Mouse (Mus musculus): ENCODE data around the gene Klf2.

DNA sequence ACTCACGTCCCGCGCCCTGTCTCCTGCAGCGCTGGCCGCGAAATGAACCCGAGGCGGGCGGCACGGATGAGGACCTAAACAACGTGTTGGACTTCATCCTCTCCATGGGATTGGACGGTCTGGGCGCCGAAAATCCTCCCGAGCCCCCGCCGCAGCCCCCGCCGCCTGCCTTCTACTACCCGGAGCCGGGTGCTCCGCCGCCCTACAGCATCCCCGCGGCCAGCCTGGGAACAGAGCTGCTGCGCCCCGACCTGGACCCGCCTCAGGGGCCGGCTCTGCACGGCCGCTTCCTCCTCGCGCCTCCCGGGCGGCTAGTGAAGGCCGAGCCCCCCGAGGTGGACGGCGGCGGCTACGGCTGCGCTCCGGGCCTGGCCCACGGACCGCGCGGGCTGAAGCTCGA is 564 bp downstream of the Klf2 start:
- TF ChIP-seq CTCF (IDR thresholded peaks at IDR 0.05; ENCODE audit: low read depth, low read length), result no peak
- no peak for TF ChIP-seq GATA2 (IDR thresholded peaks at IDR 0.05; ENCODE audit: borderline replicate concordance, low read depth, low read length)

Measured in G1E (cell line).